Mouse (Mus musculus): Measurements from ENCODE around the gene Dennd6a.

DNA sequence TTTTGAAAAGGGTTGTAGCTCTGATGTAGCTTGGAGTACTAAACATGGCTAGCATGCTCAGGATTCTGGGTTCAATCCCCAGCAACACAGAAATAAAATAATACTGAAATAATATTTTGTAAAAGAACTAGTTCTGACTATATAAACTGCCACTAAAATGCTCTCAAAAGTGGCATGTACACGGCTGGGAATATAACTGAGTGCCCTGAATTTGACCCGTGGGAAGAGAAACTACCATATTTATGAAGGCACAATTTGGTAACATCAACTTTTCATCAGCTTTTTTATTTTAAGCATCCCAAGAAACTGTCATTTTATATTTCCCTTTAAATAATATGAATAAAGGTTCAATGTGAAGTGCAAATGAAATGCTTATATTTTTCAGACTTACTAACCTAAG is 90.2 kb downstream of the Dennd6a start:
- TF ChIP-seq POLR2A (IDR thresholded peaks at IDR 0.05; ENCODE audit: borderline replicate concordance, extremely low read depth, low read depth, low read length) (no peak), CTCF (IDR thresholded peaks at IDR 0.05; ENCODE audit: insufficient read depth, low read length) (no peak)
